Mouse (Mus musculus) activated CD4-positive, CD25-positive, alpha-beta regulatory T cell, adult 4 months (primary cell): Measurements from ENCODE around the gene Rflnb. TPM values are rescaled to one million over a fixed set of nuclear protein-coding genes. Genes with fewer than 3 reads are reported as not detected.

Experiments used
- ATAC-seq: one replicate; pipeline ENCODE4 v1.8.0; 2017
- polyA plus RNA-seq, 2 experiments: library from polyadenylated mRNA; unstranded; fragments of 100-300 nt; shearing (Covaris generic); gene quantifications; one replicate each; pipeline ENCODE4 v1.2.1; 2017

Rflnb gene
- polyA plus RNA-seq, 2 experiments from 2014 or later, result 13.7 to 15.9 TPM

DNA sequence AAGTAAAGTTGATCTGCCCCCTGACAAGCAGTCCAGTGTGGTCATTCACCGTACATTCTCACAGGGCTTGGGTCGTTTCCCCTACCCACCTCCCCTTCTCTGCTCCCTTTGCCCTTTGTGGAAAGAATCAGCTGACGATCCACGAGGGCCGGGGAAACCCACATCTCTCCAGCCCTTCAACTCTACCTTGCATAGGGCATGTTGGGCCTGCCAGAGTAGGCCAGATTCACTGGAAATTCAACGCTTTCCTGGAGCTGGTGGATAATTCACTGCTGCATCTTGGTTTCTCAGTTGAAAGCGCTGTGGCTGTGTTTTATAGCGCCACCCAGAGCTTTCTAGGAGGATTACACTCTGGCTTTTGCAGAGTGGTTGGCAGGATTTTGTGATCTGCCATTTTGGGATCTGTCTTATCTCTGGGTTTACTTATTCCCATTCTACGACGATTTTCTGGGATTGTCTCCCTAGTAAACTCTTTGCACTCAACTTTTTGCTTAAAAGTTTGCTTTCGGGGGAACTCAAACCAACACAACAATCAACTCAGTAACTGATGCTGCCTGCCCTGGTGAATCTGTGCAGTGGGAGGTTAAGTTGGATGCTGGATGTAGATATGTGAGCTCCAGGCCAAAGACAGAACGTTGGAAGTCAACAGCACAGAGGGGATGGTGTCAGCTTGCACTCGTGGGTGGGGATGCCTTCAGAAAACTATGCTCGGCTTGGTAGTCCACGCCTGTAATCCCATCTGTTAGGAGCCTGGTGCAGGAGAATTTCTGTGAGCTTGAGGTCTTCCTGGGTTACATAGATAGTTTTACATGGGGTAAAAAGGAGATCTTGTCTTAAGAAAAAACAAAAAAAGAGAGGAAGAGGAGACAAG lies 36.4 kb downstream of the Rflnb start:
- no peak for ATAC-seq

DNA sequence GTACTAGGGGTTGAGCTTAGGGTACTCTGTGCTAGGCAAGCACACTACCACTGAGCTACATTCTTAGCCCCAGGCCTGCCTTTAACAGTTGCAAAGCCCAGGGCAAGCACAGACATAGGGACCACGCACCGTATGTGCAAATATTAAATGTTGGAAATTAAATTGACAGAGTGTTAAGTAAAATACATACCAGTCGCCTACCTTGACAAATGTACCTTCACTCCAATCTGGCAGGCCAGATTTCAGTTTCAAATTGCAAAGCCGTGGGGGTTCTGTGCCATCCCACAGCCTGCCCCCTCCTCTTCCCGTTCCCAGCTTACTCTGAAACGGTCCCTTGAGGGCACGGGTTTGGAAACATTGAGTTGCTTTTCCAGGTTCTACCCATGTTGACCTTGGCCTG lies 41.6 kb downstream of the Rflnb start:
- ATAC-seq, result no peak

- no peak for ATAC-seq
Measured at GRCm38 (mm10) chr11:75984581-75984980, 43.0 kb downstream of the Rflnb start.

GRCm38 (mm10) chr11:75983194-75983593 lies 44.4 kb downstream of the Rflnb start:
- ATAC-seq, result no peak

- ATAC-seq, result no peak
Measured at GRCm38 (mm10) chr11:75980413-75980812, 47.2 kb downstream of the Rflnb start.

GRCm38 (mm10) chr11:75978051-75978450 lies 49.5 kb downstream of the Rflnb start:
- no peak for ATAC-seq

- peak; percentile 94 for ATAC-seq
Measured at GRCm38 (mm10) chr11:75976748-75977147, 50.8 kb downstream of the Rflnb start.

GRCm38 (mm10) chr11:75973988-75974387 lies 53.6 kb downstream of the Rflnb start:
- ATAC-seq, result no peak

DNA sequence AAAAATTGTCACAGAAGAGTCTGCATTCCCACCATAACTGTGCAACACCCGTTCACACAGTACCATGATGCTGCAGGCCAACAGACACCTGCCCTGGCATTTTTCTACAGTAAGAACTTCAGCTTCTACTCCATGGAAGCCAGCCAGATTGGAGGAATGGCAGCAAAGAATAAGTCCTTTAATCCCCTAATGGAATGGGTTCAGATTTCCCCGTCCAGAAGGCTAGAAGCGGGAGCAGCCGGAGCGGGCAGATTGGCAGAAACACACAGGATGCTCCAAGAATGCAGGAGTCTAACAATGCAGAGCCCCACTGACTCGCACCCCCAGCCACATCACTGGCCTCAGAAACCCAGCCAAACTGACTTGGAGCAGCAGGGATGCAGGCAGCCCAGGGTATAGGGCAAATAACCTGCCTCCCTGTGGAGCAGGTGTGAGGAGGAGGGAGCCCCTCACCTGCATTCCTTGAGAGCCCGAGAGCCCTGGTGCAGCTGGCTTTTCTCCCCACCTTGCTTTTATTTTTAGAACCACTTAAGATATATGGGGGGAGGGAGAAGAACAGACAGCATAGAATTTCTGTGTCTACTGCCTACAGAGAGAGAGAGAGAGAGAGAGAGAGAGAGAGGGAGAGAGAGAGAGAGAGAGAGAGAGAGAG lies 54.5 kb downstream of the Rflnb start:
- ATAC-seq, result no peak

- ATAC-seq, result no peak
Measured at GRCm38 (mm10) chr11:75972188-75972587, 55.4 kb downstream of the Rflnb start.

DNA sequence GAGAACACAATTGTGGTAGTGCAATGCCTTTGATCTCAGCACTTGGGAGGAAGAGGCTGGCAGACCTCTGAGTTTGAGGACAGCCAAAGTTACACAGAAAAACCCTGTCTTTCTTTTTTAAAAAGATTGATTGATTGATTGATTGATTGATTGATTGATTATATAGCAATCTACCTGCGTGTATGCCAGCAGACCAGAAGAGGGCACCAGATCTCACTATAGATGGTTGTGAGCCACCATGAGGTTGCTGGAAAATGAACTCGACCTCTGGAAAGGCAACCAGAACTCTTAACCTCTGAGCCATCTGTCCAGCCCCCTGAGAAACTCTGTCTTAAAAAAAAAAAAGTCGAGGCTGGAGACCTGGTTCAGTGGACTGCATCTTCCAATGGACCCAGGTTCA lies 57.0 kb downstream of the Rflnb start:
- ATAC-seq, result no peak

Other genes with a start within 250 kb of the Rflnb start
- gene Doc2b, start 231.7 kb downstream of the Rflnb start, polyA plus RNA-seq, result not detected
- 1 to 10 TPM; 5.9 to 8.0 TPM for gene Rph3al, start 89.4 kb downstream of the Rflnb start, polyA plus RNA-seq
- under 1 TPM in 1 of 2 experiments, not detected in 1; 0.37 TPM for gene 1700016K19Rik, start 27.9 kb downstream of the Rflnb start, polyA plus RNA-seq
- 10 to 100 TPM; 44.5 to 55.8 TPM for gene Vps53, start 151.9 kb upstream of the Rflnb start, polyA plus RNA-seq
- gene Fam57a, start 151.9 kb upstream of the Rflnb start, polyA plus RNA-seq, result 1 to 10 TPM; 4.1 to 4.9 TPM
- not detected for gene Dbil5, start 189.8 kb upstream of the Rflnb start, polyA plus RNA-seq
- gene Gemin4, start 189.9 kb upstream of the Rflnb start, polyA plus RNA-seq, result 10 to 100 TPM in 1 of 2 experiments, 1 to 10 TPM in 1; 7.0 to 13.4 TPM
- gene Mrm3, start 215.9 kb upstream of the Rflnb start, polyA plus RNA-seq, result 10 to 100 TPM in 1 of 2 experiments, 1 to 10 TPM in 1; 9.3 to 14.0 TPM
- 10 to 100 TPM; 82.6 to 96.9 TPM for gene Glod4, start 215.9 kb upstream of the Rflnb start, polyA plus RNA-seq